Mouse (Mus musculus) heart, postnatal 0 days (tissue): ENCODE measurements at regions not wholly inside any gene's neighbourhood (a gene's known extent, or its start where the extent isn't known, plus 50 kb on each side); places are given as distances from the start of the nearest gene placed in this dataset.

Experiments
- ATAC-seq: fragments of 200-750 bp; cut with Nextera tagmentation; 2 replicates; pipeline ENCODE4 v1.8.0; 2017; ENCODE audit warnings: low read depth, moderate number of reproducible peaks, moderate library complexity; ENCODE audit not compliant: insufficient read depth
- DNase-seq: peaks from one replicate; pipeline ENCODE4 v3.0.0-alpha.2; 2016; ENCODE audit warnings: low spot score
- H3K27ac ChIP-seq: fragments of 300-500 bp; sonication (generic); 2 replicates; pipeline ENCODE4 v1.5.1; 2014; ENCODE audit warnings: low read depth, mild to moderate bottlenecking
- H3K27me3 ChIP-seq: fragments of 300-500 bp; sonication (generic); 2 replicates; pipeline ENCODE4 v1.6.1; 2014; ENCODE audit warnings: low read length, mixed read lengths; ENCODE audit not compliant: control insufficient read depth, insufficient read depth
- H3K36me3 ChIP-seq: fragments of 300-500 bp; sonication (generic); replicated peaks from 2 replicates; pipeline ENCODE4 v1.6.1; 2014; ENCODE audit warnings: low read length, mixed read lengths; ENCODE audit not compliant: control insufficient read depth, insufficient read depth
- H3K4me1 ChIP-seq: fragments of 300-500 bp; sonication (generic); 2 replicates; pipeline ENCODE4 v1.6.1; 2014; ENCODE audit warnings: antibody characterized with exemption; ENCODE audit not compliant: control insufficient read depth, insufficient read depth
- H3K4me2 ChIP-seq: fragments of 300-500 bp; sonication (generic); 2 replicates; pipeline ENCODE4 v1.6.1; 2014; ENCODE audit warnings: low read depth, mild to moderate bottlenecking, low read length, moderate library complexity
- H3K4me3 ChIP-seq: fragments of 300-500 bp; sonication (generic); 2 replicates; pipeline ENCODE4 v1.5.1; 2014; ENCODE audit warnings: low read depth, low read length
- H3K9ac ChIP-seq: fragments of 300-500 bp; sonication (generic); replicated peaks from 2 replicates; pipeline ENCODE4 v1.6.1; 2014; ENCODE audit warnings: low read depth, low read length, mixed read lengths
- H3K9me3 ChIP-seq: fragments of 300-500 bp; sonication (generic); replicated peaks from 2 replicates; pipeline ENCODE4 v1.6.1; 2016; ENCODE audit warnings: low read length; ENCODE audit not compliant: control insufficient read depth
- CTCF ChIP-seq: IDR thresholded peaks from 2 replicates; pipeline ENCODE4 v1.5.1; 2016; ENCODE audit warnings: antibody characterized with exemption, control low read depth, low read depth
- EP300 ChIP-seq: IDR thresholded peaks from 2 replicates; pipeline ENCODE4 v1.6.1; 2016; ENCODE audit warnings: antibody characterized with exemption, low read depth
- WGBS: fragments of 180-500 bp; shearing (Covaris S2); extraction: QIAGEN DNeasy Blood & Tissue Kit; methylation state at CpG from one replicate; pipeline ENCODE4 v1.1.7; 2014; 5-methylcytosine and 5-hydroxymethylcytosine counted together

- Histone ChIP-seq H3K4me3 (no peak overlapping the region), H3K27me3 (no peaks in the 10 kb centered on the region), H3K4me1 (no peaks in the 10 kb centered on the region), H3K9me3 (no peaks in the 10 kb centered on the region), H3K4me2 (no peak overlapping the region), H3K9ac (no peak overlapping the region), H3K36me3 (no peaks in the 10 kb centered on the region), H3K27ac (no peak overlapping the region)
- ATAC-seq, result no peak
- WGBS, result 48% methylated on average over 13 of the region's 13 CpGs
- TF ChIP-seq EP300 (no peak), CTCF (no peak)
- no peak for DNase-seq
Observed at GRCm38 (mm10) chr6:117084833-117085500, 83.4 kb upstream of the Cxcl12 start.

GRCm38 (mm10) chr6:117094742-117095141, 73.6 kb upstream of the Cxcl12 start:
- Histone ChIP-seq H3K9ac (no peak overlapping the region), H3K4me1 (no peaks in the 10 kb centered on the region), H3K27ac (no peak overlapping the region), H3K27me3 (no peaks in the 10 kb centered on the region), H3K36me3 (no peaks in the 10 kb centered on the region), H3K9me3 (no peaks in the 10 kb centered on the region), H3K4me3 (no peak overlapping the region), H3K4me2 (no peak overlapping the region)
- 83% methylated on average over 6 of the region's 6 CpGs for WGBS
- ATAC-seq, result no peak
- DNase-seq, result no peak
- TF ChIP-seq EP300, result no peak
- no peak for TF ChIP-seq CTCF

DNA sequence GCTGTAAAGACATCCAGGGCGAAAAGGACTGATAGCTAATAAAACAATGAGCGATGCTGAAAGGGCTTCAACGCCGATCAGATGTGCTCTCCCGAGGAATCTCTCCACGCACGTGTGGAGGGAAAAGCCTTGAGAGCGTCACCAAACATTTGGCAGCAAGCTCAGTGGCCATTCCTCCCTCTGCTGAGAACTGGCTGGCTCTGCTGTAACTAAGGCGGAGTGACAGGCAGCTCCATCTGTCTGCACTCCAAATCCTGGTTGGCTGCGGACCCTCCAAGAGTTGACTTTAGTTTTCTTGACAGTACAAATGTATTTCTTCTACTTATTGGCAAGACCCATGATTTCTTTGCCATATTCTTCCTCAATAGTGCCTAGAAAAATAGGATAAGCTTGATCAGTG, 68.5 kb upstream of the Cxcl12 start:
- Histone ChIP-seq H3K4me2 (no peak overlapping the region), H3K27me3 (no peaks in the 10 kb centered on the region), H3K36me3 (no peaks in the 10 kb centered on the region), H3K9me3 (no peaks in the 10 kb centered on the region), H3K27ac (no peak overlapping the region), H3K4me1 (no peaks in the 10 kb centered on the region), H3K9ac (no peak overlapping the region), H3K4me3 (no peak overlapping the region)
- TF ChIP-seq CTCF, result no peak
- no peak for TF ChIP-seq EP300
- WGBS, result 39% methylated on average over 10 of the region's 10 CpGs
- DNase-seq, result no peak
- ATAC-seq, result no peak

GRCm38 (mm10) chr6:117102693-117103092, 65.6 kb upstream of the Cxcl12 start:
- TF ChIP-seq EP300 (no peak), CTCF (no peak)
- Histone ChIP-seq H3K36me3 (no peaks in the 10 kb centered on the region), H3K27ac (no peak overlapping the region), H3K4me3 (no peak overlapping the region), H3K4me1 (no peaks in the 10 kb centered on the region), H3K4me2 (no peak overlapping the region), H3K27me3 (no peaks in the 10 kb centered on the region), H3K9me3 (no peaks in the 10 kb centered on the region), H3K9ac (no peak overlapping the region)
- WGBS, result 70% methylated on average over 4 of the region's 4 CpGs
- ATAC-seq (no peak), DNase-seq (no peak)

DNA sequence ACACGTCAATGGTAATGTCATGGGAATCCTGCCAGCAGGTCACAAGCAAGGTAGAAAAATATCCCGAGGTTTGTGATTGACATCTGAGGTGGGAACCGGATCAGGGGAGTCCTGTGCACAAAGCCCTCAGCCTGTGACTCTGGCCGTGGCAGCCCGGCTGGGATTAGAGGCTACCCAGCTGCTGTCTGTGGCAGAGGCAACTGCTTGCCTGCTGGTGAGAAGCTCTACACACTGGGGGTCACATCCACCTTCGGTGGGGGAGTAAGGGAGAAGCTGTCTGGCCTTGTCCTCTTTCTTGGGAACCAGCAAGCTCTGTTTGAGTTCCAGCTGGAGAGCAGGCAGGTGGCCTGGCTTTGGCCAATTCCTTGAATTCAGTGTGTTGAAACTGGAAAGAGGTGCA, 64.3 kb upstream of the Cxcl12 start:
- Histone ChIP-seq H3K4me3 (no peak overlapping the region), H3K9ac (no peak overlapping the region), H3K27me3 (no peaks in the 10 kb centered on the region), H3K4me1 (no peaks in the 10 kb centered on the region), H3K9me3 (no peaks in the 10 kb centered on the region), H3K4me2 (no peak overlapping the region), H3K27ac (no peak overlapping the region), H3K36me3 (no peaks in the 10 kb centered on the region)
- 76% methylated on average over 6 of the region's 6 CpGs for WGBS
- ATAC-seq (no peak), DNase-seq (no peak)
- no peak for TF ChIP-seq EP300
- no peak for TF ChIP-seq CTCF

DNA sequence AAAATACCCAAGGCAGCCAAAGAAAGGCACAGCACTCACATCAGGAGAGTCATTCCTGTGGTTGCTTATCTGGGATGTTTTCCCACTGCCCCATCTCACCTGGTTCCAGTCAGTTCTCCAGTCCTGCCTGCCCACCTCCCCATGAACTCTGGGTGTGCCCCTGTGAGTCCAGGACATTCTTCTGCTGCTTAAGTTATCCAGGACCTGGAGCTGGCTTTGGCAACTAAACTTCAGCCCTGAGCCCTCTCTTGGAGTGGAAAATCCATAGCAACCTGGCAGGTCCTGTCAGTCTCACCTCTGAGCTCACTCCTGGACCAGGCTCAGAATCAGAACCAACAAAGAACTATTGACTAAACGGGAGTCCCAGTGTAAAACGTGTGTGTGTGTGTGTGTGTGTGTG, 63.9 kb upstream of the Cxcl12 start:
- ATAC-seq, result no peak
- Histone ChIP-seq H3K9me3 (no peaks in the 10 kb centered on the region), H3K4me3 (no peak overlapping the region), H3K4me2 (no peak overlapping the region), H3K4me1 (no peaks in the 10 kb centered on the region), H3K27me3 (no peaks in the 10 kb centered on the region), H3K9ac (no peak overlapping the region), H3K27ac (no peak overlapping the region), H3K36me3 (no peaks in the 10 kb centered on the region)
- no peak for DNase-seq
- 58% methylated on average over 2 of the region's 2 CpGs for WGBS
- TF ChIP-seq EP300 (no peak), CTCF (no peak)
